Mouse (Mus musculus): Measurements from ENCODE around the gene Trip4.
A peak's percentile ranks its signal among the peaks of the same experiment; 100 is the strongest.

Trip4 gene

GRCm38 (mm10) chr9:65833640-65834039, 75.0 kb downstream of the Trip4 start:
- peak; percentile 37 for DNase-seq

- DNase-seq: peak; percentile 48
Observed at GRCm38 (mm10) chr9:65833230-65833629, 75.4 kb downstream of the Trip4 start.

GRCm38 (mm10) chr9:65832041-65832440, 76.6 kb downstream of the Trip4 start:
- DNase-seq: no peak

GRCm38 (mm10) chr9:65831164-65831563, 77.4 kb downstream of the Trip4 start:
- no peak for DNase-seq

- DNase-seq: no peak
Observed at GRCm38 (mm10) chr9:65830255-65830654, 78.3 kb downstream of the Trip4 start.

GRCm38 (mm10) chr9:65829410-65829809, 79.2 kb downstream of the Trip4 start:
- peak; percentile 72 for DNase-seq

- no peak for DNase-seq
Observed at GRCm38 (mm10) chr9:65828511-65828910, 80.1 kb downstream of the Trip4 start.

- no peak for DNase-seq
Observed at GRCm38 (mm10) chr9:65828016-65828403, 80.6 kb downstream of the Trip4 start.

GRCm38 (mm10) chr9:65827344-65828015, 81.1 kb downstream of the Trip4 start, which contains the start of gene Zfp609:
Zfp609 (minus strand) TSS chr9:65827564.
- DNase-seq: peak; percentile 96

GRCm38 (mm10) chr9:65826588-65827343, 81.8 kb downstream of the Trip4 start:
- DNase-seq: peak; percentile 62

- DNase-seq: peak; percentile 63
Observed at GRCm38 (mm10) chr9:65826226-65826587, 82.4 kb downstream of the Trip4 start.

- no peak for DNase-seq
Observed at GRCm38 (mm10) chr9:65823716-65824462, 84.7 kb downstream of the Trip4 start.

GRCm38 (mm10) chr9:65822011-65822410, 86.6 kb downstream of the Trip4 start:
- DNase-seq: no peak

GRCm38 (mm10) chr9:65820301-65820700, 88.3 kb downstream of the Trip4 start:
- no peak for DNase-seq

GRCm38 (mm10) chr9:65818402-65818801, 90.2 kb downstream of the Trip4 start:
- no peak for DNase-seq

- DNase-seq: no peak
Observed at GRCm38 (mm10) chr9:65812841-65813240, 95.8 kb downstream of the Trip4 start.

- DNase-seq: no peak
Observed at GRCm38 (mm10) chr9:65811784-65812183, 96.8 kb downstream of the Trip4 start.

- no peak for DNase-seq
Observed at GRCm38 (mm10) chr9:65807818-65808217, 100.8 kb downstream of the Trip4 start.

GRCm38 (mm10) chr9:65807251-65807650, 101.3 kb downstream of the Trip4 start:
- DNase-seq: no peak

- DNase-seq: no peak
Observed at GRCm38 (mm10) chr9:65799770-65800169, 108.8 kb downstream of the Trip4 start.

- no peak for DNase-seq
Observed at GRCm38 (mm10) chr9:65795651-65796050, 112.9 kb downstream of the Trip4 start.

GRCm38 (mm10) chr9:65794313-65794712, 114.3 kb downstream of the Trip4 start:
- no peak for DNase-seq

- DNase-seq: no peak
Observed at GRCm38 (mm10) chr9:65793506-65793905, 115.1 kb downstream of the Trip4 start.

- no peak for DNase-seq
Observed at GRCm38 (mm10) chr9:65793086-65793485, 115.5 kb downstream of the Trip4 start.

Measured in embryo, embryonic 11 days (tissue).